Mouse (Mus musculus) thymus, adult 2 months (tissue): ENCODE data around the gene Nisch. TPM values are rescaled to one million over a fixed set of nuclear protein-coding genes. Genes with fewer than 3 reads are reported as not detected.
A peak's percentile ranks its signal among the peaks of the same experiment; 100 is the strongest.

ENCODE experiments used
- DNase-seq: peaks from one replicate; pipeline ENCODE4 v3.0.0; 2021
- H3K27ac ChIP-seq: fragments of 200-500 bp; 2 replicates; pipeline ENCODE4 v1.5.1; 2012; ENCODE audit warnings: low read length, control low read depth; ENCODE audit not compliant: control insufficient read depth, insufficient read depth
- H3K27me3 ChIP-seq: fragments of 200-500 bp; 2 replicates; pipeline ENCODE4 v1.6.1; 2012; ENCODE audit warnings: mild to moderate bottlenecking, low read length, moderate library complexity, mixed read lengths; ENCODE audit not compliant: control insufficient read depth, insufficient read depth
- H3K36me3 ChIP-seq: fragments of 200-500 bp; 2 replicates; pipeline ENCODE4 v1.6.1; 2012; ENCODE audit warnings: mild to moderate bottlenecking, low read length, moderate library complexity; ENCODE audit not compliant: control insufficient read depth, insufficient read depth
- H3K4me1 ChIP-seq: fragments of 200-500 bp; replicated peaks from 2 replicates; pipeline ENCODE4 v1.6.1; 2012; ENCODE audit warnings: low read length; ENCODE audit not compliant: control insufficient read depth, insufficient read depth
- H3K4me3 ChIP-seq: fragments of 200-500 bp; 2 replicates; pipeline ENCODE4 v1.5.1; 2012; ENCODE audit warnings: mild to moderate bottlenecking, low read length, control low read depth, moderate library complexity; ENCODE audit not compliant: control insufficient read depth, insufficient read depth
- CTCF ChIP-seq: fragments of 200-500 bp; IDR thresholded peaks from 2 replicates; pipeline ENCODE4 v1.5.1; 2012; ENCODE audit warnings: mild to moderate bottlenecking, control low read depth, low read length, moderate library complexity, borderline replicate concordance; ENCODE audit not compliant: control insufficient read depth, poor library complexity, insufficient read depth; ENCODE audit errors: extremely low read depth
- POLR2A ChIP-seq: fragments of 200-500 bp; IDR thresholded peaks from 2 replicates; pipeline ENCODE4 v1.6.1; 2012; ENCODE audit warnings: mild to moderate bottlenecking, low read length, control low read depth, moderate library complexity; ENCODE audit not compliant: control insufficient read depth, poor library complexity, insufficient read depth; ENCODE audit errors: extremely low read depth
- WGBS: fragments of 180-500 bp; shearing (Covaris S2); methylation state at CpG from one replicate; pipeline ENCODE4 v1.1.7; 2018; 5-methylcytosine and 5-hydroxymethylcytosine counted together
- polyA plus RNA-seq: library from polyadenylated mRNA; depleted of rRNA; stranded (reverse); fragments of >200 nt; gene quantifications from 2 replicates; pipeline ENCODE4 v1.2.3, GENCODE M21; 2012

Nisch gene
- polyA plus RNA-seq, 1 experiment, result 569 TPM

DNA sequence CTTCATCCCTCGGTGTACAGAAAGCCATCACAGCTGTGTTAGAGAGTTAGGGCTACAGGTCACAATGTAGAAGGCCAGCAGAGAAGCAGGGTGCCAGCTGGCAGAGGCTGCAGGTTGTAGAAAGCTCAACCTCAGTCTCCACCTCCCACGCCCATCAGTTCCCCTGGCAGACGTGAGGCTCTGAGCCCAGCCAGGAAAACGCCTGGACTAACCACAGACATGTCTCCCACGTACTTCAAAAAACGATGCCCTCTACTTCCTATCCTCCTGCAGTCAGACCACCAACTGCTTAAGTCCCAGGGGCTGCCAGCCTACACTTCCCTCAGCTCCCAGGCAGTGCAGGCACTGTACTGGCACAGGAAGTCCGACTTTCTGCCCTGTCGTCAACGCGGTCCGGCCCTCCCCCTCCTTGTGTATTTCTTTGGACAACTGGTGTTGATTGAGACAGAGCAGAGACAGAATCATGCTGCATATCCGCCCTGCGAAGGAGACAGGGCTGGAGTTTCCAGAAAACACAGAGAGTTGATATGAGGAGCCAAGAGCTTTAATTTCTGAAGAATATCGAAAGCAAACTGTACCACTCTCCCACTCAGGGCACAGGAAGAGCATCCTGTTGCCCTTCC is 21.7 kb downstream of the Nisch start:
- peaks cover 13% of the 10 kb centered on the region for H3K4me1 ChIP-seq
- peak; percentile 20 for DNase-seq
- 12% methylated on average over 14 of the region's 14 CpGs for WGBS
- peak overlapping the region; percentile 13 for H3K4me3 ChIP-seq
- peaks cover 25% of the 10 kb centered on the region for H3K36me3 ChIP-seq
- no peak for TF ChIP-seq POLR2A
- TF ChIP-seq CTCF, result no peak
- no peaks in the 10 kb centered on the region for H3K27me3 ChIP-seq
- peak overlapping the region; percentile 61 for H3K27ac ChIP-seq

DNA sequence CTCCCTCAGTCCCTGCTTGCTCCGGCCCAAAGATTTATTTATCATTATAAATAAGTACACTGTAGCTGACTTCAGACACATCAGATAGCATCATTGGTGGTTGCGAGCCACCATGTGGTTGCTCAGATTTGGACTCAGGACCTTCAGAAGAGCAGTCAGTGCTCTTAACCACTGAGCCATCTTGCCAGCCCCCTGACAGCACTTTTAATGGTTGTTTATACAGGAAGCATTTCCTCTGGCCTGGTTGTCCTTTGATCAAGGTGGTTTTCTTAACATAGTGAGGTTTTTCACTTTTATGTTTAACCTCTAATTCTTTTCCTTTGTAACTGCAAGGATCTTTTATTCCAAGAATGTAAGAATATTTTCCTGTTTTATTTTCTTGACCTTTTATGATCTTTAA is 22.3 kb downstream of the Nisch start:
- Histone ChIP-seq H3K4me1 (peaks cover 13% of the 10 kb centered on the region), H3K4me3 (no peak overlapping the region), H3K36me3 (peaks cover 31% of the 10 kb centered on the region), H3K27me3 (no peaks in the 10 kb centered on the region), H3K27ac (no peak overlapping the region)
- TF ChIP-seq CTCF, result no peak
- DNase-seq, result no peak
- WGBS, result 64% methylated on average over 2 of the region's 2 CpGs

DNA sequence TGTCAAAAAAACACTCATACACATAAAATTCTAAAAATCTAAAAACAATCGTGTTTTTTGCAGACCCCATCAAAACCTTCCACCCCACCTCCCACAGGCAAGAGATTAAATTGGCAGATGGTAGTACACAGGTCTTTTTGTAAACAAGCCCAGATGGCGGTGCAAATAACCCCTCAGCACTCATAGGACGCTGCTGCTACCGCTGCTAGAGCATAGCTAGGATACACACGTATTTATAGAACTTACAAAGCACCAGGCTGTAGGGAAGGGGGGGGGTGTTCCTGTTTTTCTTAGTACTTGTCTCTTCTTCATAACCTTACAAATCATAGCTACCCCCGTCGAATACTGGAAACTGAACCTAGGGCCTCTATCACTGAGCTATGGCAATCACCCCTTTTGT is 23.0 kb downstream of the Nisch start:
- Histone ChIP-seq H3K27ac (no peak overlapping the region), H3K27me3 (no peaks in the 10 kb centered on the region), H3K4me3 (no peak overlapping the region), H3K4me1 (peaks cover 13% of the 10 kb centered on the region), H3K36me3 (peaks cover 37% of the 10 kb centered on the region)
- DNase-seq, result no peak
- 95% methylated on average over 7 of the region's 7 CpGs for WGBS
- TF ChIP-seq POLR2A, result no peak
- TF ChIP-seq CTCF, result no peak

GRCm38 (mm10) chr14:31191936-31192335 is 24.8 kb downstream of the Nisch start:
- WGBS, result 86% methylated on average over 2 of the region's 2 CpGs
- Histone ChIP-seq H3K4me3 (no peak overlapping the region), H3K36me3 (peaks cover 54% of the 10 kb centered on the region), H3K4me1 (peaks cover 13% of the 10 kb centered on the region), H3K27ac (no peak overlapping the region), H3K27me3 (no peaks in the 10 kb centered on the region)
- no peak for DNase-seq
- TF ChIP-seq CTCF, result no peak
- no peak for TF ChIP-seq POLR2A

DNA sequence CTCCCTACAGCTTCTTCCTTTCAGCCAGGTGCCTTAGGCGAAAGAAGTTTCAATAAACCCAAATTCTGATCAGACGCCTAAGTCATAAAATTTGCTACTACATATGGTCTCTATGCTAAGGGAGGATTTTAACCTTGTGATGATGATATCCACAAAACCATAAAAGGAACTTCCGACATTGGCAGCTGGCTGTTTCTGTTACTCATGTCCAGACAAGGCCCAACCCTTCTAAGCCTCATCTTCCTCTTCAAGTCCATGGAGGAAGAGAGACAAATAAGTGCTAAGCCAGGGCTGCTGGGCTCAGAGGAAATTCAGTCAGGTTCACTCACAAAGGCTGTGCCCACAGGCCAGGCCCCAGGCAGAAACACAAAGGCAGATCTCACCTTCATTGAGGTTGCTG is 27.4 kb downstream of the Nisch start:
- TF ChIP-seq CTCF, result no peak
- TF ChIP-seq POLR2A, result no peak
- 0 out of 2 replicates have a peak, but pooled peaks cover under 1% of the 10 kb centered on the region for H3K4me1 ChIP-seq
- H3K27me3 ChIP-seq, result no peaks in the 10 kb centered on the region
- no peak overlapping the region for H3K27ac ChIP-seq
- 95% methylated on average over 3 of the region's 3 CpGs for WGBS
- no peak for DNase-seq
- no peak overlapping the region for H3K4me3 ChIP-seq
- H3K36me3 ChIP-seq, result peaks cover 80% of the 10 kb centered on the region

DNA sequence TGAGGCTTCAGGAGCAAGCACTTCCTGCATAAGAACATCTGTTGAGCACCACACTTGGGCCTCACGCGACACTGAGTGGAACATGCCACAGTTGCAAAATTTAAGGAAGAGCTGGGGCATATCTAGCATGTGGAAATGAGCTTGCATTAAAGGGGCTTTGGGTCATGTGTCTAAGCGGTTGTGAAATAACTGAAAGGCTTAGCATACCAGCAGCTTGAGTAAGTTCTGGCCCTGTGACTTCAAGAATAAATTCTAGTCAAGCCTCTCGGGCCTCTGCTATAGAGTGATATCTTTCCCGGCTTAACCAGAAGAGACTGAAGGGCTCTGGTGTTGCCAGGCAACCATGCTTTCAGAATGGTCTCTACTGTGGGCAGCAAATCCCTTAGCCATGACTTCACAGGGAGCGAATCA is 28.0 kb downstream of the Nisch start:
- DNase-seq, result no peak
- no peak for TF ChIP-seq CTCF
- Histone ChIP-seq H3K27me3 (no peaks in the 10 kb centered on the region), H3K4me3 (no peak overlapping the region), H3K4me1 (no peaks in the 10 kb centered on the region), H3K27ac (no peak overlapping the region), H3K36me3 (peaks cover 86% of the 10 kb centered on the region)
- 97% methylated on average over 6 of the region's 6 CpGs for WGBS

DNA sequence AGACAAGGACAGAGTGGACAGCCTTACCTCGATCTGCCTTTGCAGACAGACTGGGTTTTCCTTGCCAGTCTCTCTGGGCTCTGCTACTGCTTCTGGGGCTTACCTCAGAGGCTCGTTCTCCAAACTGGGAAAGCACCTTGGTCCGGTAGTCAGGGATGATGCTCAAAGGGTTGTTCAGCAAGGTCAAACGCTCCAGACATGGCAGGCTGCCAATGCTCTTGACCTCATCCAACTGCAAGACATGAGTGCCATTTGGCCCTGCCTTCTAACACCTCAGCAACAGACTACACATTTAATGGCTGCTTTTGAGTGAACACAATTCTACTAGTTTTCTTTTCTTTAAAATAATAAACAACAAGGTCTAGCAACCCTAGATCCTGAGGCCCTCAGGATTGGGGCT is 30.1 kb downstream of the Nisch start:
- Histone ChIP-seq H3K4me1 (no peaks in the 10 kb centered on the region), H3K27ac (no peak overlapping the region), H3K27me3 (no peaks in the 10 kb centered on the region), H3K36me3 (peaks cover 97% of the 10 kb centered on the region), H3K4me3 (no peak overlapping the region)
- no peak for TF ChIP-seq CTCF
- no peak for TF ChIP-seq POLR2A
- 95% methylated on average over 4 of the region's 4 CpGs for WGBS
- DNase-seq, result no peak
